Mouse (Mus musculus) liver, postnatal 0 days (tissue): ENCODE results near the gene AI464131.

Experiments used
- CTCF ChIP-seq: sonication (generic); IDR thresholded peaks from 2 replicates; pipeline ENCODE4 v1.5.1; 2016; ENCODE audit warnings: antibody characterized with exemption, low read depth
- EP300 ChIP-seq: IDR thresholded peaks from 2 replicates; pipeline ENCODE4 v1.6.1; 2016; ENCODE audit warnings: antibody characterized with exemption, low read depth, mild to moderate bottlenecking

GRCm38 (mm10) chr4:41464345-41465286, 38.3 kb downstream of the AI464131 start, which contains the start of the genes Kif24 and Nudt2:
- TF ChIP-seq CTCF (no peak), EP300 (peak; percentile 83)
